Mouse (Mus musculus) brown adipose tissue, adult 24 weeks (tissue): ENCODE results near the gene Mog. TPM values are rescaled to one million over a fixed set of nuclear protein-coding genes. Genes with fewer than 3 reads are reported as not detected.
A peak's percentile ranks its signal among the peaks of the same experiment; 100 is the strongest.
"Not testable (repeated sequence)": the region's sequence is repeated elsewhere in the genome, so short reads cannot be mapped to it uniquely, and the experiment has no call there.

Source experiments
- H3K27ac ChIP-seq: fragments of 200-500 bp; replicated peaks from 2 replicates; pipeline ENCODE4 v1.5.1; 2012; ENCODE audit warnings: low read depth, mild to moderate bottlenecking, low read length
- H3K4me1 ChIP-seq: fragments of 200-500 bp; 2 replicates; pipeline ENCODE4 v1.6.1; 2012; ENCODE audit warnings: low read length, mixed read lengths; ENCODE audit not compliant: control insufficient read depth, insufficient read depth, insufficient read length
- H3K4me3 ChIP-seq: fragments of 200-500 bp; 2 replicates; pipeline ENCODE4 v1.5.1; 2012; ENCODE audit warnings: low read depth, mild to moderate bottlenecking, low read length, moderate library complexity; ENCODE audit not compliant: insufficient read depth
- polyA plus RNA-seq: library from polyadenylated mRNA; stranded (reverse); fragments of >200 nt; gene quantifications from 2 replicates; pipeline ENCODE4 v1.2.4, GENCODE M21; 2012; ENCODE audit not compliant: missing spikeins, insufficient read depth, insufficient read length

The Mog gene
- polyA plus RNA-seq, 1 experiment, result not detected

DNA sequence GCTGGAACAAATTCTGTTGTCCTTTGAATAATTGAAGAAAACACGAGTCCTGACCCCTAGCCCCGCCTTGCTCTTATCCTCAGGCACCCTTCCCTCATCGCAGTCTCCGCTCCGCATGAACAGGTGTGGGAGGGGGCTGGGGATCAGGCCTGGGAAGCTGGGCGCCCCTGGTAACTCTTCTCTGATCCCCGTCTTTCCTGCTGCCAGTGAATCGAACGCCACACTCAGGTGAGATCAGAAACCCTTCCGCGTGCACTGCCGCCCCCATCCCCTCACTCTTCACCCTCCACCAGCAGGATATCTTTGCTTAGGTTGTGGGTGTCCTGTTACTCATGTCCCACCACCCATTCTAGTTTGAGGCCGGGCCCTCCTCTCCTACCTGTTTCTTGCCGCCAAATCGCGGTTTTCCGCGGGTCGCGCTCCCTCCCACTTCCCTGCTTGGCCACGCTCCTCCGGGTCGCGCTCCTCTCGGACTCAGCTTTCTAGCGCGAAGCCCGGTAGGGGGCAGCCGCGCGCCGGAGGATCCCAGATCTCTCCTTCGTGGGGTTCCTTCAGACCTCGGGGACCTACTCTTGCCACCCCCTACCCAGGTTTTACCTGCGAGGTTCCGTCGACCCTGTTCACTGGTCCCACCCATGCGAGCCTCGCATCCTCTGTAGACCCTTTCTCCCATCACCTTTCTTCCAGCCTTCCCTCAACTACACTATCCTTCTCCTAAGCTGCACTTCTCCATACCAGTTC is 26.5 kb upstream of the Mog start:
- Histone ChIP-seq H3K27ac (no peak overlapping the region), H3K4me1 (peaks cover 2% of the 10 kb centered on the region), H3K4me3 (peak overlapping the region; percentile 36)

DNA sequence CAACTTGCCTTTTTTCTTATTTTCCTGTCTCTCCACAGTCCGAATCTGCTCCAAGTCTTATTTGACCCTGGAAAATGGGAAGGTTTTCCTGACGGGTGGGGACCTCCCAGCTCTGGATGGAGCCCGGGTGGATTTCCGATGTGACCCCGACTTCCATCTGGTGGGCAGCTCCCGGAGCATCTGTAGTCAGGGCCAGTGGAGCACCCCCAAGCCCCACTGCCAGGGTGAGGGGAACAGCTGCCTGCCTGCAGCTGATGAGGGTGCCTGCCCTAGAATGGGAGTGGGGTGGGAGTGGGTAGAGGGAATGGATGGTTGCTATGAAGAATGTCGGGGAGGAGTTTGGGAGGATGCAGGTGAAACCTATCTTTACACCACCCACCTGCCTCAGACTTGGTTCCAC is 25.2 kb upstream of the Mog start:
- H3K27ac ChIP-seq, result no peak overlapping the region
- H3K4me1 ChIP-seq, result peaks cover 2% of the 10 kb centered on the region
- H3K4me3 ChIP-seq, result no peak overlapping the region

DNA sequence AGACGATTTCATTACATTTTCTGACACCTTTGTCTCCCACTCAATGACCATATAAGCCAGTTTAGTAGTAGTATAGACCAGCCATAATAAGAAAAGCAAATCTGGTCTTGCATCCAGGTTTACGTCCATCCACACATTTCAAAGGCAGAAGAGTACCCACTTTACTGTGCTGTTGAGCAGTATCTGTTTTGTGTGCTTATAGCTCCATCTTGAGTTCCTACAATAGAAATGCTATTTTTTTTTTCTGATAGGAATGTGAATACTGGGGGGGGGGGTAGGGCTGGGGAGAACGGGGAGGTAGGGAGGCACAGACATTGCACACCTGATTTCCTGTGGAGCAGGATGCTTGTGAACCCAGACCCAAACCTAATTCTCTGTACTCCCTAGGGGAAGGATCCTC is 24.8 kb upstream of the Mog start:
- H3K4me3 ChIP-seq, result no peak overlapping the region
- no peak overlapping the region for H3K27ac ChIP-seq
- peaks cover 2% of the 10 kb centered on the region for H3K4me1 ChIP-seq

DNA sequence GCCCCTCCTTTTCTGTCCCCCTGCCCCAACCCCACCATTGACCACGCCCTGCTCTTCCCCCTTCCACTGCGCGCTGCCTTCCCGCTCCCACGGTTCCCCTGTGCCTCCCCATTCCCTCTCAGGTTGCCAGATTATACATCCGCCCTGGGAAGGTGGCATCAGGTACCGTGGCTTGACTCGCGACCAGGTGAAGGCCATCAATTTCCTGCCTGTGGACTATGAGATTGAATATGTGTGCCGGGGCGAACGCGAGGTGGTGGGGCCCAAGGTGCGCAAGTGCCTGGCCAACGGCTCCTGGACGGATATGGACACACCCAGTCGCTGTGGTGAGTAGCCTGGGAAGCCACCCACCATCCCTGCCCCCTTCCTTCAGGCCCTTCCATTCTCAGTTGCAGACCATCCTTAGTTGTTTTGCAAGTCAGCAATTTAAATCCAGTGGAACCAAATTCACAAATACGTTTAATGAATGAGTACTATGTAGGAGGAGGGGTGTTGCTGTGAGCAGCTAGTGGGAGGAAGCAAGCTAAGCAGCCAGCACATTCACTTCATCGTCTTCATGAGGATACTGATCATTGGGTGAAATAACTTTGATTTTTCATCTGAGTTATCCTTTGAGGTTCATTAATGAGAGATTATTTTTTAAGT is 24.3 kb upstream of the Mog start:
- Histone ChIP-seq H3K27ac (no peak overlapping the region), H3K4me3 (0 out of 2 replicates have a peak overlapping the region, but pooled peaks have one; percentile 13), H3K4me1 (peaks cover 2% of the 10 kb centered on the region)

DNA sequence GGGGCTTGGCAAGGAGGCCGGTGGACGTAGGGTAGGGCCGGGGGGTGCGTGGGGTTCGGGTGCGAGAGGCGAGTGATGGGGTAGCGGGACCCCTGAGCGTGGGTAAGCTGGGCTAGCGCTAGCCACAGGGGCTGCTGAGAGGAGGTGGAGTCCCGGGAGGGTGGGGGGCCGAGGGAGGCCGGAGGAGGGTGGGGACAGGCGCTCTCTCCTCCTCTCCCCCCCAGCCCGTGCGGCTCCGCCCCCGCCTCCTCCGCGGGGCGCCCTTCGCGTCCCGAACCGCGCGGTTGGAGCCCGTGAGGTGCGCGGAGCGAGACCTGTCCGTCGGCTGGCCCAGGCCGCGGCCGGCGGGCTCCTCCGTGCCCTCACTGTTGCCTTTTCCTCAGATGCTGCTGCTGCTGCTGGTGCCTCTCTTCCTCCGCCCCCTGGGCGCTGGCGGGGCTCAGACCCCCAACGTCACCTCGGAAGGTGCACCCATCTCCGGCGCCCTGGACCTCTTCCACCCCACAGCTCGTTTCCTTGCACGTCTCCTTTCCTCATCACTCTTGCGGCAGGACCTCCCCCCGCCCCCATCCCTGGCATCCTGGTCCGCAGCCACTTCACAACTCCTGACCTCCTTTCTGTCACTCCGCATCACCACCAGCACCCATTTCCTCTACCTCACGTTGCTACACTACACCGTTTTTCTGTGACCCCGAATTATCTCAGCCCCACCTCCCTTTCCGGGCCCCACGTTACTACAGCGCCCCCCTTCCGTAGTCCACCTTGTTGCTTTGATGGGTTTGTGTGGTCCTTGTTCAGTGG is 23.3 kb upstream of the Mog start:
- Histone ChIP-seq H3K4me3 (peak overlapping the region; percentile 69), H3K27ac (no peak overlapping the region), H3K4me1 (peaks cover 2% of the 10 kb centered on the region)

DNA sequence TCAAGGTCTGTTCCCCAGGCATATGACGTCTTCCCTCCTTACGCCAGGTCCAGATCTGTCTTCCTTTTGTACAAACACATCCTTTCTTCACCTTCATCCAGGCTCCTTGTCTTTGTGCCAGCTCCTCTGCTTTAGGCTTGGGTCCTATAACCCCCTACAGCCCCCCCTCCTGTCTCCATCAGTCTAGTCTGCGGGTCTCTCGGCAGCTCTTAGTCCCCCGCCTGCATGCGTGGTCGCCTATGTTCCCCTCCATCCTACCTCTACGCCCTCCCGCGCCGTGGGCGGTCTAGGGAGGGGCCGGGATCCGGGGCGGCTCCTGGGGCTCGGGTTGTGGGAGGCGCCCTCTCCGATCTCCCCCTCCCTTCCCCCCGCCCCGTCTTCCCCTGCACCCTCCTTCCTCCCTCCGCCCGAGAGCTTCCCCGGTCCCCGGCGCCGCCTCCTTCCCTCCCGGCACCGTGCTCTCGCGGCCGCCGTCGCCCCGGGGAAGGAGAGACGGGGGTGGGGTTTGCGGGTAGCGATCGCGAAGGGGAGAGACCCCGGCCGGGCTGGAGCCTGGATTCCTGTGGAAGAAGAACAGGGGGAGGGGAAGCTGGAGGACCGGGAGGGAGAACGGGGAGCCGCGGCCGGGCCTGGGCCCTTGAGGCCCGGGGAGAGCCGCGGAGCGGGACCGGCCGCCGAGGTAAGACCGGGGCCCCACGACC is 22.6 kb upstream of the Mog start, which contains the start of gene Gabbr1:
Gabbr1 (plus strand) TSS at position 356 of the 701 bp plus-strand sequence.
- peaks cover 2% of the 10 kb centered on the region for H3K4me1 ChIP-seq
- peak within 1 kb of the TSS; percentile 69 for H3K4me3 ChIP-seq
- no peak within 1 kb of the TSS for H3K27ac ChIP-seq

DNA sequence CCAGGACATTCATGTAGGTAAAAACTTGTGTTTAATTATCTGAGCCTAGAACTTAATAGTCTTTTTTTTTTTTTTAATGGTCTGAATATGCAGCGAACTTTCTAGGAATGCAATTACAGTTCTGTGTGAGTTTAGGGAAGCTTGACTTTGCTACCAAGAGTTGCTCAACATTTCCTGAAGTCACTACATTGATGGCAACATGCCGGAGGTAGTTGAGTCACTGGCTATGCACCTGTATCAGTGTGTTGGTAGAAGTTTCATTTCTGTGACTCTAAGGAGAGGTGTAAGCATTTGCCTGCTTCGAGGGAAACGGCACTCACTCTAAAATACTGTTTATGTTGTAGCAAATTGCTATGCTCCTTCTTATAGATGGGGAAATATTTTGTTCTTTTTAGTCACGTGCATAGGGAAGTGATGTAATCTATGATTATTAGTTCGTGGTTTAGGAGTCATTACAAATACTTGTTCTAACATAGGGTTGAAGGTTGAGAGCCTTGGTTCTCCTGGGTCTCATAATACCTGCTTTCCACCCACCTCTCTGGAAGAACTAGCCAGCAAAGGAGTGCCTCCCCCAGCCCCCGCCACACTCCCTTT is 21.6 kb upstream of the Mog start:
- no peak overlapping the region for H3K4me3 ChIP-seq
- H3K4me1 ChIP-seq, result peaks cover 2% of the 10 kb centered on the region
- H3K27ac ChIP-seq, result no peak overlapping the region

DNA sequence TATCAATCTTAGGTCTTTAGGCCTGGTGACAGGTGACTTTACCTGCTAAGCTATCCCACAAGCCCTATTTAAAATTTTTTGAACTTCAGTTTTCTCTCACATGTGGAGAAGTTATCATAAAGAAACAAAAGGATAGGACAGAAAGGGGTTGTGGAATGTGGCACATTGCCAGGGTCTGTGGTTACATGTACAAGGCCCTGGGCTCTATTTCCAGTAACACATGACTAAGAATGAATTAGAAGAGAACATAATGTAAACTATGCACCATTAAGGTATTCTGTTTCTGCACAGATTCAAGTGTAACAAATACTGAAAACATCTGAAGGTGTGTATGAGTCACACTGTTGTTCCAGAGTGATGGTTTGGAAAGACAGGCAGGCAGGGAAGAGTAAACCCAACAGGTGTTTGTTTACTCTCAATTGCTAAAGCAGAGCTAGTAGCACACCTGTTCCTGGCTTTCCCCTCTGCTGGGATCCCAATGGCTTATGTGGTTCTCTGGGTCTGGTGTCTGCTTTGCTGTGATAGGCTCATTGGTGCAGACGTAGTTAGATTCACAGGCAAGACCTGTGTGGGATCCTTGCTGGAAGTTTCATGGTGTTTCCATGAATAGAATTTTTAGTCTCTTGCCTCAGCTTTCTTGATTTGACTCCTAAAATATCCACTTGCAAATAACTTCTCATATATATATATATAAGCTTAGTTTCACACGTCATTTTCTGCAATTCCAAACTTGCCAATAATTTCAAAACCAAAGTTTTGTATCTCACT is 16.1 kb upstream of the Mog start:
- Histone ChIP-seq H3K4me1 (no peaks in the 10 kb centered on the region), H3K27ac (no peak overlapping the region), H3K4me3 (no peak overlapping the region)

DNA sequence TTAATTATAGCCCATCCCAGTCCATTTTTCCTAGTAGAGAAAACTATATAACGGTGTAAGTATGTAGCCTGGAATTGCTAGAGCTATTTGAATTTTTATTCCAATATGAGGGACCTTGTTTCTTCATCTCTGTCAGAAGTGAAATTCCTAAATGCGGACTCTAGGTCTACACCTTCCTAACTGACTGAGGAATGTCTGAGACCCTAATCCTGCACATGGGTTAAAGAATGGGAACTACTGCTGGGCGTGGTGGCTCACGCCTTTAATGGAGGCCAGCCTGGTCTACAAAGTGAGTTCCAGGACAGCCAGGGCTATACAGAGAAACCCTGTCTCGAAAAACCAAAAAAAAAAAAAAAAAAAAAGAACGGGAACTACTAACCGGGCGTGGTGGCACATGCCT is 6.0 kb upstream of the Mog start:
- H3K27ac ChIP-seq, result no peak overlapping the region
- H3K4me3 ChIP-seq, result no peak overlapping the region
- no peaks in the 10 kb centered on the region for H3K4me1 ChIP-seq

DNA sequence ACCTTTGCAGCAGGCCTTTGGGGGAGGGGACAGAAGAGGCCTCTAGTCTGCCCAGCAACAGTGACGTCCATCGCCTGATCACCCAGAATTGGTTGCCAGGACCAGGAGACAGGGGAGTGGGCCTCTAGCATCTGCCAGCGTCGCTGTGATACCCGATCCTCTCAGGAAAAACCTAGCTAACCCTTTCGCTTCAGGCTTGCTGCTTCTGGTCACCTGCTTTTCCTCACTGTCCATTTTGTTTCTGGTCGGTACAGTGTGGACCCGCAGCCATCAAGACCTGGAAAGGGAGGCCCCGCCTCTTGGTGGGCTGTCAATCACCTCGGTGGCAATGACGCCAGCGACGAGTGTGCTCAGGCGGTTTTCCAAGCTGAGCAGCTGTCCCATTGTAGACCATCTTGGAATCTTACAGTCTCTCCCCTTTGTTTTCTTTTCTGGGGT is 5.5 kb upstream of the Mog start:
- no peak overlapping the region for H3K27ac ChIP-seq
- no peaks in the 10 kb centered on the region for H3K4me1 ChIP-seq
- peak overlapping the region; percentile 56 for H3K4me3 ChIP-seq

DNA sequence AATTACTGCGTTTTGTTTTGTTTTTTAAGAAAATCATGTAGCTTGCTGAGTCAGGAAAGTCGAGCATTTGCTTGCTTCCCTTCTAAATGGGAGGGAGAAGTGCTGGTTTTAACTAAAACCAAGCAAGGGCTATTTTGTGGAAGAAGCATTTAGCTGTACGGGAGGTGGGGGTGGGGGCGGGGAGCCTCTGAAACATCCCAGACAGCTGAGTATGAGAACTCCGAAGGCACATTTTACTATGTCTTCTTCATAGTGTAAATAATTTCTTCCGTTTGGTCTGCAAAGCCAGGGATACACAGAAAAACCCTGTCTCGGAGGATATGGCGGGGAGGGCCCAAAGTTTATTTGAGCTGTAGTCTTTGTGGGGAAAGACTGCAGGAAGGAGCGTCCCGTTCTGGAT is 5.0 kb upstream of the Mog start:
- H3K4me3 ChIP-seq, result no peak overlapping the region
- no peak overlapping the region for H3K27ac ChIP-seq
- no peaks in the 10 kb centered on the region for H3K4me1 ChIP-seq

DNA sequence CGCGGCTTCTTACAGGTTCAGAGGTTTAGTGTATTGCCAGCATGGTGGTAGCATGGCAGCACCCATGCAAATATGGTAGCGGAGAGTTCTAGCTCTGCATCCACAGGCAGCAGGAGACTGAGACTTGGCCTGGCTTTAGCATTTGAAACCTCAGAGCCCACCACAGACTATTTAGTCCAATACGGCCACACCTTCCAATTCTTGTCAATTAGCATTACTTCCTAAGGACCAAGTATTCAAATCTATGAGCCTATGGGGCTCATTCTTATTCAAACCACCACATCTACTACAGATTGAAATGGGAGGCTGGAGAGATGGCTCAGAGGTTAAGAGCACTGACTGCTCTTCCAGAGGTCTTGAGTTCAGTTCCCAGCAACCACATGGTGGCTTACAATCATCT is 4.3 kb upstream of the Mog start:
- Histone ChIP-seq H3K4me3 (no peak overlapping the region), H3K27ac (no peak overlapping the region), H3K4me1 (no peaks in the 10 kb centered on the region)

DNA sequence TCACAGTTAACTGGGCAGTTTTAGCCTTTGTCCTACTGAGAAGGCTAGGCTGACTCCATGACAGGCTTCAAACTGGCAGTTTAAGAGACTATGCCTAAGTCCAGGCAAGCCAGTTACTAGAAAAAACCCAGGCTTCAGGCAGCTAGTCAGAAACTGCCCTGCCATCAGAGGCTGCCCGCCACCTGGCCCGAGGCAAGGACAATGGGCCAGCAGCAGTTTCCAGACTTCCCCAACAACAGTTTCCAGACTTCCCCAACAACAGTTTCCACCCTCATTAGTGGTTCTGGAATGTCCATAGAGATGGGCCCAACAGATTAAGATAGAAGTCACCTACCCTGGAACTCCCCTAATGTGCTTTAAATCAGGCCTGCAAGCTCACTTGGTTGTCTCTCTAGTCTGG is 3.2 kb upstream of the Mog start:
- no peaks in the 10 kb centered on the region for H3K4me1 ChIP-seq
- H3K27ac ChIP-seq, result no peak overlapping the region
- H3K4me3 ChIP-seq, result no peak overlapping the region

DNA sequence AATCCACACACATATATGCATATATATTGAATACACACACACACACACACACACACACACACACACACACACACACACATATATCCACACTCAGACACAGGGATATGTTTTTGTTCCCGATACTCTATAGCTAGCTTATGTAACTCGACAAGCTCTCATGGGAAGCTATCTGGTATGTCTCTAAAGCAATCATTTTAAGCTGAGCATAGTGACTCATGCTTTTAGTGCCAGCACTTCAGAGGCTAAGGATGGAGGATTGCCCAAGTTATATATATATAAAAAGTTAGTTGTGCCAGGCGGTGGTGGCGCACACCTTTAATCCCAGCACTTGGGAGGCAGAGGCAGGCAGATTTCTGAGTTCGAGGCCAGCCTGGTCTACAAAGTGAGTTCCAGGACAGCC is 4.0 kb downstream of the Mog start:
- H3K4me3 ChIP-seq, H3K27ac ChIP-seq, H3K4me1 ChIP-seq: not testable (repeated sequence)
